Mouse (Mus musculus): ENCODE results near the gene Tox2.

Tox2 gene

GRCm38 (mm10) chr2:163296999-163297630 is 94.2 kb downstream of the Tox2 start:
- H3K4me3 ChIP-seq (replicated peaks; ENCODE audit: low read length): no peak overlapping the region
- H3K9me3 ChIP-seq (ENCODE audit: low read length): no peaks in the 10 kb centered on the region
- H3K27me3 ChIP-seq (ENCODE audit: insufficient read depth, low read length): peaks cover 33% of the 10 kb centered on the region; the same call in 1 of the 2 replicates
- no peak for TF ChIP-seq NANOG (IDR thresholded peaks at IDR 0.05; ENCODE audit: borderline replicate concordance, low read length)
- TF ChIP-seq CTCF (conservative IDR thresholded peaks at IDR 0.05; ENCODE audit: low read length): no peak
- no peak for TF ChIP-seq POU5F1 (IDR thresholded peaks at IDR 0.05; ENCODE audit: borderline replicate concordance, low read length)
- H3K36me3 ChIP-seq (ENCODE audit: insufficient read depth, low read length): no peaks in the 10 kb centered on the region
- H3K4me1 ChIP-seq (replicated peaks; ENCODE audit: low read depth, low read length): peaks cover 22% of the 10 kb centered on the region

GRCm38 (mm10) chr2:163300069-163301060 is 97.4 kb downstream of the Tox2 start:
- H3K36me3 ChIP-seq (ENCODE audit: insufficient read depth, low read length): no peaks in the 10 kb centered on the region
- 0 out of 2 replicates have a peak overlapping the region, but pooled peaks have one; percentile 20 for H3K4me3 ChIP-seq (replicated peaks; ENCODE audit: low read length)
- no peaks in the 10 kb centered on the region for H3K9me3 ChIP-seq (ENCODE audit: low read length)
- peaks cover 46% of the 10 kb centered on the region for H3K27me3 ChIP-seq (ENCODE audit: insufficient read depth, low read length)
- TF ChIP-seq CTCF (conservative IDR thresholded peaks at IDR 0.05; ENCODE audit: low read length) (no peak), POU5F1 (IDR thresholded peaks at IDR 0.05; ENCODE audit: borderline replicate concordance, low read length) (no peak), NANOG (IDR thresholded peaks at IDR 0.05; ENCODE audit: borderline replicate concordance, low read length) (peak; percentile 33; the same call in 1 of the 2 replicates)
- H3K4me1 ChIP-seq (replicated peaks; ENCODE audit: low read depth, low read length): peaks cover 22% of the 10 kb centered on the region

DNA sequence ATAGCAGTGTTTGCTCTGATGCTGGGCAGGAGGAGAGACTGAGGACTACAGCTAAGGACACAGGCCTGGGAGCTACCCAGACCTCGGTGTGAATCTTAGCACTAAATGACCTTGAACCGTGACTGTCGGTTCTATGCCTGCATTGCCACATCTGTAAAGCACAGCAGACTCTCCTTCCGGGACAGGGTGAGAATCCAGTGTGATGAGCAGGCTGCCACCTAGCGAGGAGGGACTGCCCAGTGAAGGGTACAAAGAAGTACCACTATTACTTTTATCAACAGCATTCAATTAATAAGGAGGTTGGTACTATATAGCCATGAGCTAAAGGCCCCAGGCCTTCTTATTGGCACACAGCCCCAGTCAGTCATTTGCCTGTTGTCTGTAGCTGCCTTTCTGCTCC is 98.7 kb downstream of the Tox2 start:
- Histone ChIP-seq H3K9me3 (ENCODE audit: low read length) (no peaks in the 10 kb centered on the region), H3K4me3 (replicated peaks; ENCODE audit: low read length) (no peak overlapping the region), H3K36me3 (ENCODE audit: insufficient read depth, low read length) (no peaks in the 10 kb centered on the region), H3K4me1 (replicated peaks; ENCODE audit: low read depth, low read length) (peaks cover 22% of the 10 kb centered on the region), H3K27me3 (ENCODE audit: insufficient read depth, low read length) (peaks cover 44% of the 10 kb centered on the region)
- TF ChIP-seq CTCF (conservative IDR thresholded peaks at IDR 0.05; ENCODE audit: low read length) (no peak), NANOG (IDR thresholded peaks at IDR 0.05; ENCODE audit: borderline replicate concordance, low read length) (no peak), POU5F1 (IDR thresholded peaks at IDR 0.05; ENCODE audit: borderline replicate concordance, low read length) (no peak)

DNA sequence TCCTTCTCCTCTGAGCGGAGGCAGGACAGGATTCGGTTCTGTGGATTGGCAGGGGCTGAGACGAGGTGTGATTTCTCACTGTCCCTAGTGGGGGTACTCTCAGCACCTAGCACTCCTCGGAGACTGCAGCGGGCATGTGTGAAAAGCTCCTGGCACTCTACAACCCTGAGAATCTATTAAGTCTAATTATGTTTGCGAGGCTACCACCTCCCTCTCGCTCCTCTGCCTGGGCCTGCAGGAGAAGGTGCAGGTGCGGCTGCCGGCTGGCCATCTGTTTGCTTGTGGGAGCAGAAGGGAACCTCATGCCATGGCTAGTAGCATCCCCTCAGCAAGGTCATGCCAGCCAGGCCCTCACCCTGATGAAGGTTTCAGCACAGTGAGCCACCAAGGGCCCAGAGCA is 100.1 kb downstream of the Tox2 start:
- H3K27me3 ChIP-seq (ENCODE audit: insufficient read depth, low read length): peaks cover 37% of the 10 kb centered on the region
- H3K36me3 ChIP-seq (ENCODE audit: insufficient read depth, low read length): no peaks in the 10 kb centered on the region
- no peaks in the 10 kb centered on the region for H3K9me3 ChIP-seq (ENCODE audit: low read length)
- H3K4me3 ChIP-seq (replicated peaks; ENCODE audit: low read length): no peak overlapping the region
- H3K4me1 ChIP-seq (replicated peaks; ENCODE audit: low read depth, low read length): peaks cover 23% of the 10 kb centered on the region
- no peak for TF ChIP-seq CTCF (conservative IDR thresholded peaks at IDR 0.05; ENCODE audit: low read length)
- TF ChIP-seq NANOG (IDR thresholded peaks at IDR 0.05; ENCODE audit: borderline replicate concordance, low read length): no peak
- no peak for TF ChIP-seq POU5F1 (IDR thresholded peaks at IDR 0.05; ENCODE audit: borderline replicate concordance, low read length)

DNA sequence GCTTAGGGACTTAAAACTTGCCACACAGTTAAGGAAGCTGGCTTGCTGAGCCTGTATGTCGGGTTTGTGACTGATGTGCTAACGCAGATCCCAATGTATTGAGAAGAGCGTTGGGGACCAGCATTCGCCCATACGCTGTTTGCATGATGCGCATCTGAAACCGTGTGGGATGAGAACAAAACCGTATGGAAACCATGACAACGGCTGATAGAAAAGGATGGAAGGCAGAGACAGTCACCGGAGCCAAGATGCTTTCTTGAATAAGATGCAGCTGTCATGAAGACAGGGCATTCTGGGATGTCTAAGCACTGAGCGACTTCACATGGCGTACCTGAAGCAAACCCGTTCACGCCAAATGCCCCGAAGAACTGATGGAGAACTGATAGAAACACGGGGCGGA is 106.5 kb downstream of the Tox2 start:
- Histone ChIP-seq H3K9me3 (ENCODE audit: low read length) (no peaks in the 10 kb centered on the region), H3K27me3 (ENCODE audit: insufficient read depth, low read length) (peaks cover 11% of the 10 kb centered on the region), H3K4me1 (replicated peaks; ENCODE audit: low read depth, low read length) (peaks cover 9% of the 10 kb centered on the region), H3K4me3 (replicated peaks; ENCODE audit: low read length) (no peak overlapping the region), H3K36me3 (ENCODE audit: insufficient read depth, low read length) (no peaks in the 10 kb centered on the region)
- TF ChIP-seq CTCF (conservative IDR thresholded peaks at IDR 0.05; ENCODE audit: low read length) (no peak), POU5F1 (IDR thresholded peaks at IDR 0.05; ENCODE audit: borderline replicate concordance, low read length) (no peak), NANOG (IDR thresholded peaks at IDR 0.05; ENCODE audit: borderline replicate concordance, low read length) (no peak)

DNA sequence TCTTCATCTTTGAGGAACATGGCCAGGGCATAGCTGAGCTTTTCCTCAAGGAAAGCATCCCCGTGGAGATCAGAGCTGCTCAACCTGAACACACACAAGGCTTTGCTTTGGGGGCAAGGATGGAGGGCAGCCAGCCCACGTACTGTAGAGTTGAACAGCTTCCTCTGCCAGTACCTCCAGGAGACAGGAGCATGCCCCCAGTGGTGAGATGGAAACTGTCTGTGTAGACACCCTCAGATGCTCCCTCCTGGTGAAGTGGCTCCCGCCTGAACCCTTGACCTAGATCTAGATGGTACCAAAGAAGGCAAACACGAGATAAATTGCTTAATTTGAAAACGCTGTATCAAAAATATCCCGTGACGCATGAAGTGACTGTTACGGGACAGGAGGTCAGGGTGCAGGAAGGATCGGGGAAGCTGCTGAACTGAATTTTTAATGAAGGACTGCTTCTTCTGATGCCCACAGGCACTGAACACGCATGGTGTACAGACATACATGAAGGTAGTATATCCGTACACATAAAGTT is 107.3 kb downstream of the Tox2 start:
- peaks cover 10% of the 10 kb centered on the region for H3K27me3 ChIP-seq (ENCODE audit: insufficient read depth, low read length)
- no peaks in the 10 kb centered on the region for H3K9me3 ChIP-seq (ENCODE audit: low read length)
- H3K36me3 ChIP-seq (ENCODE audit: insufficient read depth, low read length): no peaks in the 10 kb centered on the region
- H3K4me3 ChIP-seq (replicated peaks; ENCODE audit: low read length): no peak overlapping the region
- H3K4me1 ChIP-seq (replicated peaks; ENCODE audit: low read depth, low read length): peaks cover 9% of the 10 kb centered on the region
- TF ChIP-seq CTCF (conservative IDR thresholded peaks at IDR 0.05; ENCODE audit: low read length) (no peak), POU5F1 (IDR thresholded peaks at IDR 0.05; ENCODE audit: borderline replicate concordance, low read length) (no peak), NANOG (IDR thresholded peaks at IDR 0.05; ENCODE audit: borderline replicate concordance, low read length) (no peak)

GRCm38 (mm10) chr2:163317281-163317680 is 114.4 kb downstream of the Tox2 start:
- Histone ChIP-seq H3K9me3 (ENCODE audit: low read length) (no peaks in the 10 kb centered on the region), H3K27me3 (ENCODE audit: insufficient read depth, low read length) (peaks cover 57% of the 10 kb centered on the region), H3K4me1 (replicated peaks; ENCODE audit: low read depth, low read length) (peaks cover 46% of the 10 kb centered on the region), H3K4me3 (replicated peaks; ENCODE audit: low read length) (0 out of 2 replicates have a peak overlapping the region, but pooled peaks have one; percentile 7), H3K36me3 (ENCODE audit: insufficient read depth, low read length) (no peaks in the 10 kb centered on the region)
- TF ChIP-seq POU5F1 (IDR thresholded peaks at IDR 0.05; ENCODE audit: borderline replicate concordance, low read length): no peak
- no peak for TF ChIP-seq CTCF (conservative IDR thresholded peaks at IDR 0.05; ENCODE audit: low read length)
- no peak for TF ChIP-seq NANOG (IDR thresholded peaks at IDR 0.05; ENCODE audit: borderline replicate concordance, low read length)

DNA sequence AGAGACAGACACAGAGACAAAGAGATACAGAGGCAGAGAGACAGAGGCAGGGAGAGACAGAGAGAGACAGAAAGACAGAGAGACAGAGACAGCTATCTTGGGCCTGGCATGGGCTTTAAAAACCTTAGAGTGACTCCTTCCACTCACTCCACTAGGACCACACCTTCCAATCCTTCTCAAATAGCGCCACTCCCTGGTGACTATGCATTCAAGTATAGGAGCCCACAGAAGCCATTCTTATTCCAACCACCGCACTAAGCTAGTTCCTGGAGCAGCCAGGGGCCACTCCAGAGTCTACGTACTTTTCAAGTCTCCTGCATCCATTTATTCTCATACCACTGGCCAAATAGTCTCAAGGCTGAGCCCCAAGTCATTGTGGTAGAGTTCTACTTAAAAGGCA is 115.9 kb downstream of the Tox2 start:
- TF ChIP-seq POU5F1 (IDR thresholded peaks at IDR 0.05; ENCODE audit: borderline replicate concordance, low read length): no peak
- TF ChIP-seq CTCF (conservative IDR thresholded peaks at IDR 0.05; ENCODE audit: low read length): no peak
- TF ChIP-seq NANOG (IDR thresholded peaks at IDR 0.05; ENCODE audit: borderline replicate concordance, low read length): no peak
- no peaks in the 10 kb centered on the region for H3K36me3 ChIP-seq (ENCODE audit: insufficient read depth, low read length)
- no peak overlapping the region for H3K4me3 ChIP-seq (replicated peaks; ENCODE audit: low read length)
- peaks cover 46% of the 10 kb centered on the region for H3K4me1 ChIP-seq (replicated peaks; ENCODE audit: low read depth, low read length)
- no peaks in the 10 kb centered on the region for H3K9me3 ChIP-seq (ENCODE audit: low read length)
- H3K27me3 ChIP-seq (ENCODE audit: insufficient read depth, low read length): peaks cover 61% of the 10 kb centered on the region

Data from E14TG2a.4 (cell line).